Mouse (Mus musculus): ENCODE measurements around the gene Tmem8b. TPM values are rescaled to one million over a fixed set of nuclear protein-coding genes. Genes with fewer than 3 reads are reported as not detected.

Tmem8b gene
- polyA plus RNA-seq, 1 experiment from 2014 or later = 15.5 TPM

DNA sequence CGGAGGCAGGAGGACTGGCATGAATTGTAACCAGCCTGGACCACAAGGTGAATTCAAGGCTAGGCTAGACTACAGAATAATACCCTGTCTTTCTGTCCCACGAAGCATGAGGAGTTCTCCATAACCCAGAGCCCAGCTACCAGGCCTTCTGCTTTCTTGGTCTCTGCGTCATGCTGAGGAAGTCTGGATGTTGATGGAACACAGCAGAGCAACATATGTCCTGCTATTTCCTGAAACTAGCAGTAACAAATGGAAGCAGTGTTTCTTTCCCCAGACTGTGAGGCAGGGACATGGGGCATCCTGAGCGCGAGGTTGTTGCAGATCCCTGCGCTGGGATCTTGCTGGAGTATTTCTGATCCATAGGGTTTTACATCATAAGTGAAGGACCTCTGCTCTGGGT lies 9.8 kb downstream of the Tmem8b start:
- no peaks in the 10 kb centered on the region for H3K4me1 ChIP-seq (replicated peaks; ENCODE audit: control insufficient read depth, insufficient read depth, low read length)
- WGBS = 85% methylated on average over 6 of the region's 6 CpGs
- H3K9ac ChIP-seq (replicated peaks; ENCODE audit: low read depth, low read length) = no peak overlapping the region
- no peaks in the 10 kb centered on the region for H3K9me3 ChIP-seq (ENCODE audit: control insufficient read depth, low read length)
- no peak overlapping the region for H3K27ac ChIP-seq (ENCODE audit: low read length)
- H3K36me3 ChIP-seq (ENCODE audit: control insufficient read depth, insufficient read depth) = peaks cover 33% of the 10 kb centered on the region
- no peak for ATAC-seq
- H3K27me3 ChIP-seq (replicated peaks; ENCODE audit: control insufficient read depth, insufficient read depth, low read length) = no peaks in the 10 kb centered on the region
- no peak overlapping the region for H3K4me3 ChIP-seq (replicated peaks; ENCODE audit: low read length)
- H3K4me2 ChIP-seq (ENCODE audit: low read length) = no peak overlapping the region

DNA sequence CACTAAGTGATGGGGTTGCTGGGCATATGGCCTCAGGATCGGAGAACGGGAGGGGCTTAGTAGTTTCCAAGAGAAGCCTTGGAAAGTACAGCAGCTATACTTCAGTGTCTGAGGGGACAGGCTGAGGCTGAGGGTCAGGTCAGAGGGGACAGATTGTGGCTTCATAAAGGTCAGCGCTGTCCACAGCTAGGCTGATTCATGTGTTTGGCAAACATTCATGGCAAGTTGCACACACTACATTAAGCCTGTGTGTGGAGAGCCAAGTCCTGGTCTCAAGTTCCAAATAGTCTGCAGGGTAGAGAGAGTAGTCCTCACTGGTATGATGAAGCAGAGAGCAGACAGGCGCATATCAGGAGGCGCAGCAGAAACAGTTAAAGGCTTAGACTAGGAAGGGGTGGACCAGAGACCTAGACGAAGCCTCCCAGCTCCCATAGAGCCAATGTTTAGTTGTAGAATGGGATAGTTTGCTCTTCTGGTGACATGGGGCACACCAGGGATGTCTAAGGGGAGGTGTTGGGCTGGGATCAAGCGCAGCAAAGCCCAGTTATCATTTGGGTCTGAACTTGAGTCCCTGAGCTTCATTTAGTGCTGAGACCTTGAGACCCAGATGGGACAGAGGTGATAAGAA lies 10.8 kb downstream of the Tmem8b start:
- ATAC-seq = no peak
- Histone ChIP-seq H3K4me2 (ENCODE audit: low read length) (no peak overlapping the region), H3K9me3 (ENCODE audit: control insufficient read depth, low read length) (no peaks in the 10 kb centered on the region), H3K9ac (replicated peaks; ENCODE audit: low read depth, low read length) (no peak overlapping the region), H3K27me3 (replicated peaks; ENCODE audit: control insufficient read depth, insufficient read depth, low read length) (no peaks in the 10 kb centered on the region), H3K27ac (ENCODE audit: low read length) (no peak overlapping the region), H3K4me1 (replicated peaks; ENCODE audit: control insufficient read depth, insufficient read depth, low read length) (no peaks in the 10 kb centered on the region), H3K36me3 (ENCODE audit: control insufficient read depth, insufficient read depth) (peaks cover 30% of the 10 kb centered on the region), H3K4me3 (replicated peaks; ENCODE audit: low read length) (no peak overlapping the region)
- WGBS = 94% methylated on average over 7 of the region's 7 CpGs

DNA sequence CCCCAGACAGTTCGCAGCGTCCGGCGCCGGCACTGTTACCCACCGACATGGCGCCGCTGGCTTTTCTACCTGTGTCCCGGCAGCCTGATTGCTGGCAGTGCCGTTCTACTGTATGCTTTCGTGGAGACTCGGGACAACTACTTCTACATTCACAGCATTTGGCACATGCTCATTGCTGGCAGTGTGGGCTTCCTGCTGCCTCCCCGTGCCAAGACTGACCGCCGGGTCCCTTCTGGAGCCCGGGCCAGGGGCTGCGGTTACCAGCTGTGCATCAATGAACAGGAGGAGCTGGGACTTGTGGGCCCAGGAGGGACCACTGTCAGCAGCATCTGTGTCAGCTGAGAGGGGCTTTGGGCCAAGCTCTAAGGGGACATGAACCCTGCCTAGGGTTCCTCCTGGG lies 21.2 kb downstream of the Tmem8b start:
- 90% methylated on average over 17 of the region's 17 CpGs for WGBS
- ATAC-seq = no peak
- H3K4me2 ChIP-seq (ENCODE audit: low read length) = no peak overlapping the region
- no peaks in the 10 kb centered on the region for H3K27me3 ChIP-seq (replicated peaks; ENCODE audit: control insufficient read depth, insufficient read depth, low read length)
- H3K36me3 ChIP-seq (ENCODE audit: control insufficient read depth, insufficient read depth) = peaks cover 25% of the 10 kb centered on the region
- H3K27ac ChIP-seq (ENCODE audit: low read length) = no peak overlapping the region
- H3K4me3 ChIP-seq (replicated peaks; ENCODE audit: low read length) = no peak overlapping the region
- H3K9me3 ChIP-seq (ENCODE audit: control insufficient read depth, low read length) = no peaks in the 10 kb centered on the region
- no peak overlapping the region for H3K9ac ChIP-seq (replicated peaks; ENCODE audit: low read depth, low read length)
- H3K4me1 ChIP-seq (replicated peaks; ENCODE audit: control insufficient read depth, insufficient read depth, low read length) = no peaks in the 10 kb centered on the region

DNA sequence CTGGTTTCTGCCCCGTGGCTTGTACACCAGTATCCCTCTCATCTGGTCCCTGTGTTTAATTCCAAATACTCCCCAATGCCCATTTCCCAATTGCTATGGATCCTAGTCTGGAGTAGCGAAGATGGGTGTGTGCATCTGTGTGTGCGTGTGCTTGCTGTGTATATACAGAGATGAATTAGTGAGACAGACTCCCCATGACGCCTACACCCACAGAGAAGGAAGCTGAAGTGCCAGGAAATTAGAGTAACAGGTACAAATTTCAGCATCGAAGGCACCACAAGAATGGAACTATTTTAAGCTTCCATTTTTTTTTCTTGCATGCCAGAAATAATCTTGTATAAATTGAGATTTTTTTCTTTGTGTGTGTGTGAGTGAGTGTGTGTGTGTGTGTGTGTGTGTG lies 22.3 kb downstream of the Tmem8b start:
- H3K4me2 ChIP-seq (ENCODE audit: low read length) = no peak overlapping the region
- H3K36me3 ChIP-seq (ENCODE audit: control insufficient read depth, insufficient read depth) = peaks cover 21% of the 10 kb centered on the region
- no peaks in the 10 kb centered on the region for H3K4me1 ChIP-seq (replicated peaks; ENCODE audit: control insufficient read depth, insufficient read depth, low read length)
- H3K9me3 ChIP-seq (ENCODE audit: control insufficient read depth, low read length) = no peaks in the 10 kb centered on the region
- H3K27ac ChIP-seq (ENCODE audit: low read length) = no peak overlapping the region
- 84% methylated on average over 5 of the region's 5 CpGs for WGBS
- no peak overlapping the region for H3K4me3 ChIP-seq (replicated peaks; ENCODE audit: low read length)
- H3K27me3 ChIP-seq (replicated peaks; ENCODE audit: control insufficient read depth, insufficient read depth, low read length) = no peaks in the 10 kb centered on the region
- H3K9ac ChIP-seq (replicated peaks; ENCODE audit: low read depth, low read length) = no peak overlapping the region
- ATAC-seq = no peak

DNA sequence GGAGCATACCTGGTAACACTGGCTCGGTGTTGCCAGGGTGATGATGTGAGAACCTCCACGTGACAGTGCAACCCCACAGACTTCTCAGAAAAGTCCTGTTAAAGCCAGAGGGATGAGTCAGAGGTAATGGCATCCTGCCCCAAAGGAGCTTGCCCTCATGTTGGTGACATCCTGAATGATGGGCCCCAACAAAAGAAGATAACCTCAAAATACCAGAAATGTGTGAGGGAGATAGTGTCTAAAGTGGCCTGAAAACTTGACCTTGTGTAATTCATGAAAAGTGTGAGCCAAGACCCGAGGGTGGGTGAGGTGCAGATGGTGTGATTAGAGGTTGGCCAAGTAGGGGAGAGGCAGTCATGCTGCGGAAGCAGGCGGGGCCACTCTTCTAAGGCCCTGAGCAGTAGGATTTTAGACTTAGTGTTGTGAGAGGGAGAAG lies 25.1 kb downstream of the Tmem8b start:
- no peaks in the 10 kb centered on the region for H3K9me3 ChIP-seq (ENCODE audit: control insufficient read depth, low read length)
- 83% methylated on average over 5 of the region's 5 CpGs for WGBS
- H3K4me3 ChIP-seq (replicated peaks; ENCODE audit: low read length) = no peak overlapping the region
- H3K27ac ChIP-seq (ENCODE audit: low read length) = no peak overlapping the region
- peaks cover 6% of the 10 kb centered on the region; the same call in 1 of the 2 replicates for H3K36me3 ChIP-seq (ENCODE audit: control insufficient read depth, insufficient read depth)
- H3K4me2 ChIP-seq (ENCODE audit: low read length) = no peak overlapping the region
- no peaks in the 10 kb centered on the region for H3K27me3 ChIP-seq (replicated peaks; ENCODE audit: control insufficient read depth, insufficient read depth, low read length)
- H3K4me1 ChIP-seq (replicated peaks; ENCODE audit: control insufficient read depth, insufficient read depth, low read length) = no peaks in the 10 kb centered on the region
- H3K9ac ChIP-seq (replicated peaks; ENCODE audit: low read depth, low read length) = no peak overlapping the region
- no peak for ATAC-seq

DNA sequence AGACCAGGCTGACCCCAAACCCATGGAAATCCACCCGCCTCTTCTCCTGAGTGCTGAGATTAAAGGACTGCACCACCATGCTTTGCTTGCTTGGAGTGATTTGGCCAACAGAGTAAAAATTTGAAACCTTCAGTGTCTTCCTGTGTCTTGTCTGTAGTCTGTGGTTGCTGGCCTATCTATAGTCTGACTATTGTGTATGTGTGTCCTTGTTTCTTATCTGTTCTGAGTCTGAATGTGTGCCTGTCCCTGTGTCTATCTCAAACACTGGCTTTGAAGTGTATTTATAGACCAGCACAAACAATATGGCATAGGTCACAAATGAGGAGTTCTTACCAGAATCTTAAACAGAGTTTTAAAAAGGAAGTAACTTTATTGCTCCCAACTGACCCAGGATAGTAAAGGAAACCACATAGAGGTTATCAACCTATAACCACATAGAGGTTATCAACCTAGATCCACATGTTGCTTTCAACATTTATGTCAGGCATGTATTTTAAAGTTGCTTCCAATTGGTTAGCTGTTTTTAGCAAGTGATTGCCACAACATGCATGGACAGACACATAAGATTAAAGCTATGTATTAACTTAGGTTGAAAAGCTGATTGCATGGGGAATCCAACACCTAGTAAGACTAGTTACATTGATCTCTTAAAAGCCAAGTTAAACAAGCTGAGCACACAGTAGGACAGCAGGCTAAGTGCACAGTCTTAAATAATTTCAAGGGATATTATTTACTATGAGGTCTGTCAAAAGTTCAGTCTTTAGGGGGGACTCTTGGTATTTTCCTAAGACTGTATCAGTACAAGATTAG lies 25.9 kb downstream of the Tmem8b start:
- 81% methylated on average over 1 of the region's 1 CpGs for WGBS
- no peak for ATAC-seq
- H3K4me3 ChIP-seq (replicated peaks; ENCODE audit: low read length) = no peak overlapping the region

DNA sequence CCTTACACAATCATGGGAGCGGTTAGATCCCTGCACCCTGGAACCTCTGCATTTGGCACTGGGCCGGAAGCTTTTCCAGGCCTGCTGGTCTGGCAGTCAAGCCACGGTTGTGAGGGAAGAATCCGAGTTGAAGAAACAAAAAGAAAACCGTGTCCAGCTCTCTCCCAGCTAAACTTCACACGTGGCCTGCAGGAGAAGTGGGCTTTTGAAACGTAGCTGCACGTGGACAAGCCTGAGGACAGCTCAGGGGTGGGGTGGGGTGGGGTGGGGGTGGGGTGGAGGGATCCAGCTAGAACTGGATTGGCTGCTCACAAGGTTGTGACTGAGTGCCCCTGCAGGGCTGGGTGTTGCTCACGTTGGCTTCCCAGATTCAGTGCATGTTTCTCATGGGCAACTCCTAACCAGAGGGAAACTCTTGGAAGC lies 26.5 kb downstream of the Tmem8b start:
- Histone ChIP-seq H3K9me3 (ENCODE audit: control insufficient read depth, low read length) (no peaks in the 10 kb centered on the region), H3K4me3 (replicated peaks; ENCODE audit: low read length) (no peak overlapping the region), H3K4me1 (replicated peaks; ENCODE audit: control insufficient read depth, insufficient read depth, low read length) (no peaks in the 10 kb centered on the region), H3K9ac (replicated peaks; ENCODE audit: low read depth, low read length) (no peak overlapping the region), H3K27me3 (replicated peaks; ENCODE audit: control insufficient read depth, insufficient read depth, low read length) (no peaks in the 10 kb centered on the region), H3K4me2 (ENCODE audit: low read length) (no peak overlapping the region), H3K27ac (ENCODE audit: low read length) (no peak overlapping the region), H3K36me3 (ENCODE audit: control insufficient read depth, insufficient read depth) (no peaks in the 10 kb centered on the region)
- 28% methylated on average over 9 of the region's 9 CpGs for WGBS
- ATAC-seq = no peak

More for the DNA sequence above, 25.9 kb downstream of the Tmem8b start:
- H3K27ac ChIP-seq (ENCODE audit: low read length) = no peak overlapping the region
- H3K4me2 ChIP-seq (ENCODE audit: low read length) = no peak overlapping the region
- H3K36me3 ChIP-seq (ENCODE audit: control insufficient read depth, insufficient read depth) = peaks cover 3% of the 10 kb centered on the region; the same call in 1 of the 2 replicates
- no peaks in the 10 kb centered on the region for H3K4me1 ChIP-seq (replicated peaks; ENCODE audit: control insufficient read depth, insufficient read depth, low read length)
- H3K9me3 ChIP-seq (ENCODE audit: control insufficient read depth, low read length) = no peaks in the 10 kb centered on the region
- H3K9ac ChIP-seq (replicated peaks; ENCODE audit: low read depth, low read length) = no peak overlapping the region
- no peaks in the 10 kb centered on the region for H3K27me3 ChIP-seq (replicated peaks; ENCODE audit: control insufficient read depth, insufficient read depth, low read length)

DNA sequence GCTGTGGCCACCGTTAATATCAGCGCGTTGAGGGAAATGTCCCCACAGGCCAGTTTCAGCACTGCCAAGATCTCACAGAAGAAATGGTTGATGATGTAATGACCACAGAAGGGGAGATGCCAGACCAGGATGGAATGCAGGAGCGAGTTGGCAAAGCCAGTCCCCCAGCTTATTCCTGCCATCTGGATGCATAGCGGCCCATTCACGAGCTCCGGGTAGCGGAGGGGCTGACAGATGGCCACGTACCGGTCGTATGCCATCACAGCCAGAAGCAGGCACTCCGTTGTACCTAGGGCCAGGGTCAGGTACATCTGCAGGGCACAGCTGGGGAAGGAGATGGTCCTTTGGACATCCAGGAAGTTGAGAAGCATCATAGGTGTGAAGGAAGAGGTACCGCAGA lies 27.8 kb downstream of the Tmem8b start:
- ATAC-seq = peak; percentile 61

DNA sequence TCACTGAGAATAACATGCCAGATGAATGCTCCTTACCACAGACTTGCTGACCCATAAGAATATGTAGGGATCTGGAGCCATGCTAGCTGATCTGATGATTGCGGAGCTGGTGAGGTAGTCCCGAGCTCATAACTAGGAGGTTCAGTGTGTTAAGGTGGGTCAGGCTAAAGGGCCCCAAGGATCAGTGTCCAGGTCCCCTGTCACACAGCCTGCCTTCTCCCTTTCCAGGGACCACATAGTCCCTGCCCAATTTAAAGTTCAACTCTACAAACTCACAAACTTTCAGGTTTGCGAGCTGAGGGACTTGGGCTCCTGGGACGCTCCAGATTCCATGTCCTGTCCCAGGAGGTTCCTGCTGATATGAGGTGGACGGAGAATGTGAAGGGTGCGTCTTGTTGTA lies 31.9 kb downstream of the Tmem8b start, which contains the start of gene Olfr70:
Gene Olfr70, minus strand, starts transcription at position 101 of the 400 bp plus-strand sequence.
- H3K4me3 ChIP-seq (replicated peaks; ENCODE audit: low read length) = no peak within 1 kb of the TSS
- H3K27me3 ChIP-seq (replicated peaks; ENCODE audit: control insufficient read depth, insufficient read depth, low read length) = no peaks in the 10 kb centered on the region
- no peak within 1 kb of the TSS for H3K27ac ChIP-seq (ENCODE audit: low read length)
- H3K4me2 ChIP-seq (ENCODE audit: low read length) = no peak within 1 kb of the TSS
- no peaks in the 10 kb centered on the region for H3K9me3 ChIP-seq (ENCODE audit: control insufficient read depth, low read length)
- H3K4me1 ChIP-seq (replicated peaks; ENCODE audit: control insufficient read depth, insufficient read depth, low read length) = no peaks in the 10 kb centered on the region
- no peak for ATAC-seq
- H3K9ac ChIP-seq (replicated peaks; ENCODE audit: low read depth, low read length) = no peak within 1 kb of the TSS
- H3K36me3 ChIP-seq (ENCODE audit: control insufficient read depth, insufficient read depth) = no peaks in the 10 kb centered on the region
- 95% methylated on average over 6 of the region's 6 CpGs for WGBS

More for the DNA sequence above, 27.8 kb downstream of the Tmem8b start:
- H3K9me3 ChIP-seq (ENCODE audit: control insufficient read depth, low read length) = no peaks in the 10 kb centered on the region
- H3K4me2 ChIP-seq (ENCODE audit: low read length) = no peak overlapping the region
- no peaks in the 10 kb centered on the region for H3K27me3 ChIP-seq (replicated peaks; ENCODE audit: control insufficient read depth, insufficient read depth, low read length)
- H3K36me3 ChIP-seq (ENCODE audit: control insufficient read depth, insufficient read depth) = no peaks in the 10 kb centered on the region
- WGBS = 62% methylated on average over 13 of the region's 13 CpGs
- H3K9ac ChIP-seq (replicated peaks; ENCODE audit: low read depth, low read length) = no peak overlapping the region
- no peak overlapping the region for H3K4me3 ChIP-seq (replicated peaks; ENCODE audit: low read length)
- H3K4me1 ChIP-seq (replicated peaks; ENCODE audit: control insufficient read depth, insufficient read depth, low read length) = no peaks in the 10 kb centered on the region
- no peak overlapping the region for H3K27ac ChIP-seq (ENCODE audit: low read length)

Measured in forebrain, embryonic 16.5 days (tissue).